Comparison of ENCODE assay signal across 16 mouse cellular contexts in the genomic region with DNA sequence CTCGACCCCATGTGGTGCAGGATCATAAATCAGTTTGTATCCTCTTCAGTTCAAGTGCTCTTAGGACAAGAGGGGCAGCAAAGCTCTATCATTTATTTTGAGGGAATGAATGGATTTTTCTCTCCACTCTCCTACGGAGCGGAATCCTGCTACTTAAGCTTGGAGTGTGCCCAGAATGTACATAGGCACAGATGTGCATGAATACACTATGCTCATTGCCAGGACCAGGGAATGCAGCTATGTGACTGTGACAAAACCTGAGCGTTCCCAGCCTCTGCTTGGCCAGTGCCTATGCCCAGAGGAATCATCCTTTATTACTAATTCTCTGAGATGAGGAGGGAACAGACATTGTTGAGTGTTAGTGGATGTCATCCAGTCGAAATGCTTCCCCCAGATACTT.
DNase-seq lines count a peak whose midpoint lies in the region; ATAC-seq lines count a peak whose summit lies in the region.
"Had no signal": no experiment of that assay in that cellular context is flagged by ENCODE, and none has a peak within 500 bp of the region (broad histone marks: within the 10 kb centered on the region; RNA-seq: fewer than 3 reads in every experiment).

No protein-coding gene starts in this region.

- no peak for ATAC-seq in granulocyte monocyte progenitor cell, adult 5-6 weeks (replicated peaks; ENCODE audit: poor library complexity, severe bottlenecking)

- peak; percentile 75 for DNase-seq in heart, adult 11 months
- no peak for DNase-seq in heart, adult 18-20 months
- DNase-seq in right cerebral cortex, adult 18-20 months: peak; percentile 20
- DNase-seq in right cerebral cortex, postnatal 4 days: no peak
- peak; percentile 9 to 26 for DNase-seq in left cerebral cortex, adult 18-20 months (ENCODE audit: low spot score in 2 of 2)
- DNase-seq in right cerebral cortex, postnatal 36 days (ENCODE audit: low spot score in 2 of 2): peak; percentile 3 to 5
- no peak for DNase-seq in kidney, adult 18-20 months
- DNase-seq: adrenal gland, postnatal 36 days; cerebellum, adult 18-20 months; cerebellum, postnatal 14 days; gastrocnemius, postnatal 25 days; heart, postnatal 36 days; kidney, adult 2 months; thymus, adult 2 months; thymus, postnatal 4 days had no signal

Comparison
In these comparisons a context has a peak if more than half of its experiments do, and no peak if none do; other contexts are left out.
1. DNase-seq: peak in heart, adult 11 months (single experiment), right cerebral cortex, adult 18-20 months (single experiment), left cerebral cortex, adult 18-20 months (2 of 2) and right cerebral cortex, postnatal 36 days (2 of 2); none in heart, adult 18-20 months (0 of 2), right cerebral cortex, postnatal 4 days (single experiment) and kidney, adult 18-20 months (single experiment).